Comparison of ENCODE assay signal across 26 mouse cellular contexts in the genomic region with DNA sequence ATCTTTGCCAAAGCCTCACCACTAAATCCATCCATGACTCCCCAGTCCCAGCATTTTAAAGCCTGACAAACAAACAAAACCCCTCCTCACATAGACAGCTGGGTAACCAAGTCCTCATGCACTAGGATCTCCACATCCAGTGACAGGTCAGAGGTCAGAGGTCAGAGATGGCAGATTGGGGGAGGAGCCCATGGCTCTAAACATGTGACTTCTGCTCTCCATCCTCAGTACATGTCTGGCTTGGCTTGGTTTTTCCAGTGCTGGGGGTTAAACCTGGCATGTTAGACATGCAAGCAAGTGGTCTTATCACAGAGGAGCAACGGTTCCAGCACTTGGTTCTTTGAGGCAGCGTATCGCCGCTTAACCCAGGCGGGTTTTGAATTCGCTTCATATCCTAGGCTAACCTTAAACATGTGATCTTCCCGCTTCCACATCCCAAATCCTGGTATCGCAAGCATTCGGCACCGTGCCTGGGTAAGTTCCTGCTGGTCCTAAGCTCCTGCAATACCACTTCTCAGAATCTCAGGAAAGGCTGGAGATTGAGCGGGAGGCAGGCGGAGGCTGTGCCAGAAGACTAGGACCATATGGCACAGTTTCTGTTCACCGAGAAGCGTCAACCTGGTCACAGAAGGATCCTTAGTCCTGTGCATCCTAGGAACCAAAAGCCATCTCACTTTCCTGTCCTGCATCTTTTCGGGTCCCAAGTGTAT. TPM values are rescaled to one million over a fixed set of nuclear protein-coding genes. Genes with fewer than 3 reads are reported as not detected.
DNase-seq lines count a peak whose midpoint lies in the region; ATAC-seq and TF ChIP-seq lines count a peak whose summit lies in the region.
"Had no signal": no experiment of that assay in that cellular context is flagged by ENCODE, and none has a peak within 500 bp of the region (broad histone marks: within the 10 kb centered on the region; RNA-seq: fewer than 3 reads in every experiment).

No protein-coding gene starts in this region.

- TF ChIP-seq POLR2A in cerebellum, adult 2 months (IDR thresholded peaks at IDR 0.05; ENCODE audit: borderline replicate concordance, insufficient read depth, low read length): no peak

- no peak overlapping the region for H3K4me2 ChIP-seq in hindbrain, embryonic 14.5 days (replicated peaks)
- H3K4me2 ChIP-seq in lung, postnatal 0 days (replicated peaks; ENCODE audit: low read depth, low read length): no peak overlapping the region
- H3K4me2 ChIP-seq: embryonic facial prominence, embryonic 12.5 days; forebrain, embryonic 13.5 days; heart, embryonic 15.5 days; stomach, embryonic 15.5 days had no signal

- H3K9me3 ChIP-seq in hindbrain, embryonic 10.5 days: no peaks in the 10 kb centered on the region
- no peaks in the 10 kb centered on the region for H3K9me3 ChIP-seq in hindbrain, embryonic 14.5 days (ENCODE audit: control insufficient read depth, low read length)
- H3K9me3 ChIP-seq in ES-E14 (ENCODE audit: control insufficient read depth, insufficient read depth, low read depth, low read length): no peaks in the 10 kb centered on the region
- no peaks in the 10 kb centered on the region for H3K9me3 ChIP-seq in lung, postnatal 0 days (ENCODE audit: low read length)
- H3K9me3 ChIP-seq: embryonic facial prominence, embryonic 12.5 days; forebrain, embryonic 13.5 days; heart, embryonic 15.5 days; stomach, embryonic 15.5 days had no signal

- peaks cover 53% of the 10 kb centered on the region for H3K27me3 ChIP-seq in hindbrain, embryonic 10.5 days (ENCODE audit: insufficient read depth, poor library complexity, severe bottlenecking)
- H3K27me3 ChIP-seq in hindbrain, embryonic 14.5 days (ENCODE audit: control insufficient read depth, insufficient read depth, low read length): no peaks in the 10 kb centered on the region
- no peaks in the 10 kb centered on the region for H3K27me3 ChIP-seq in cerebellum, adult 2 months (ENCODE audit: control insufficient read depth, insufficient read depth, low read length)
- H3K27me3 ChIP-seq in lung, postnatal 0 days (replicated peaks; ENCODE audit: insufficient read depth, low read length): peaks cover 10% of the 10 kb centered on the region; the same call in 1 of the 2 replicates

- no peak for ATAC-seq in hindbrain, embryonic 14.5 days (ENCODE audit: low FRiP score)
- no peak for ATAC-seq in lung, postnatal 0 days
- ATAC-seq: forebrain, embryonic 13.5 days; hindbrain, postnatal 0 days; intestine, postnatal 0 days had no signal

- no peak for DNase-seq in hindbrain, embryonic 10.5 days (ENCODE audit: low spot score)
- DNase-seq in hindbrain, embryonic 14.5 days (ENCODE audit: low spot score): no peak
- DNase-seq in ES-E14 (ENCODE audit: low read depth, low spot score): no peak
- DNase-seq in cerebellum, adult 2 months: peak; percentile 82 to 87
- peak; percentile 72 to 77 for DNase-seq in cerebellum, postnatal 36 days
- no peak for DNase-seq in adrenal gland, postnatal 25 days
- DNase-seq in layer of hippocampus, postnatal 14 days (ENCODE audit: low spot score in 2 of 2): no peak
- no peak for DNase-seq in lung, postnatal 0 days (ENCODE audit: low spot score)
- DNase-seq: adrenal gland, postnatal 10 days; gastrocnemius, postnatal 14 days; heart, adult 18-20 months; heart, postnatal 4 days; layer of hippocampus, postnatal 36 days; thymus, adult 2 months had no signal

- in situ Hi-C loops in ES-E14 (cut with MboI; ENCODE audit: low sequenced_read_pairs in 2 of 2, unreplicated experiment in 2 of 2): no loop called here

- H3K27ac ChIP-seq in hindbrain, embryonic 10.5 days: 0 out of 2 replicates have a peak overlapping the region, but pooled peaks have one; percentile 31
- no peak overlapping the region for H3K27ac ChIP-seq in hindbrain, embryonic 14.5 days
- no peak overlapping the region for H3K27ac ChIP-seq in ES-E14 (ENCODE audit: insufficient read depth, low read depth, low read length, poor library complexity, severe bottlenecking)
- peak overlapping the region; percentile 43 for H3K27ac ChIP-seq in cerebellum, adult 2 months (ENCODE audit: insufficient read depth, low read length)
- H3K27ac ChIP-seq in lung, postnatal 0 days (ENCODE audit: low read length): no peak overlapping the region
- H3K27ac ChIP-seq: embryonic facial prominence, embryonic 12.5 days; forebrain, embryonic 13.5 days; heart, embryonic 15.5 days; hindbrain, postnatal 0 days; liver, embryonic 14.5 days; stomach, embryonic 15.5 days had no signal

- peaks cover 39% of the 10 kb centered on the region for H3K4me1 ChIP-seq in hindbrain, embryonic 10.5 days (replicated peaks)
- H3K4me1 ChIP-seq in hindbrain, embryonic 14.5 days (replicated peaks; ENCODE audit: control insufficient read depth, insufficient read depth, low read length): peaks cover 26% of the 10 kb centered on the region
- peaks cover 2 to 18% of the 10 kb centered on the region in 2 experiments; a peak in 3 of 4 replicates for H3K4me1 ChIP-seq in ES-E14 (ENCODE audit: control insufficient read depth in 2 of 2, insufficient read depth in 2 of 2, low read length in 2 of 2, poor library complexity in 1 of 2)
- peaks cover 15% of the 10 kb centered on the region; the same call in 1 of the 2 replicates for H3K4me1 ChIP-seq in cerebellum, adult 2 months (ENCODE audit: control insufficient read depth, insufficient read depth, low read length)
- H3K4me1 ChIP-seq in lung, postnatal 0 days (ENCODE audit: insufficient read depth, low read depth, low read length): peaks cover 5% of the 10 kb centered on the region; the same call in 1 of the 2 replicates

- 93% methylated on average over 15 of the region's 15 CpGs for WGBS in hindbrain, embryonic 10.5 days
- WGBS in hindbrain, embryonic 14.5 days: 94% methylated on average over 15 of the region's 15 CpGs
- 30% methylated on average over 15 of the region's 15 CpGs for WGBS in cerebellum, adult 2 months
- WGBS in lung, postnatal 0 days: 95% methylated on average over 15 of the region's 15 CpGs

- no peak for TF ChIP-seq EP300 in lung, postnatal 0 days (IDR thresholded peaks at IDR 0.05)

- H3K36me3 ChIP-seq in hindbrain, embryonic 10.5 days: no peaks in the 10 kb centered on the region
- H3K36me3 ChIP-seq in hindbrain, embryonic 14.5 days (replicated peaks; ENCODE audit: control insufficient read depth, insufficient read depth): no peaks in the 10 kb centered on the region
- H3K36me3 ChIP-seq in ES-E14 (ENCODE audit: control insufficient read depth, insufficient read depth, low read length, poor library complexity, severe bottlenecking): no peaks in the 10 kb centered on the region
- no peaks in the 10 kb centered on the region for H3K36me3 ChIP-seq in lung, postnatal 0 days (ENCODE audit: insufficient read depth, low read length)
- H3K36me3 ChIP-seq: embryonic facial prominence, embryonic 12.5 days; heart, embryonic 15.5 days; stomach, embryonic 15.5 days had no signal

- no peak overlapping the region for H3K9ac ChIP-seq in hindbrain, embryonic 14.5 days
- H3K9ac ChIP-seq in ES-E14 (ENCODE audit: insufficient read depth, low read depth, low read length, poor library complexity, severe bottlenecking): no peak overlapping the region
- H3K9ac ChIP-seq in lung, postnatal 0 days (replicated peaks; ENCODE audit: low read depth): no peak overlapping the region
- H3K9ac ChIP-seq: embryonic facial prominence, embryonic 12.5 days; forebrain, embryonic 13.5 days; heart, embryonic 15.5 days; liver, embryonic 14.5 days; stomach, embryonic 15.5 days had no signal

- no peak overlapping the region for H3K4me3 ChIP-seq in hindbrain, embryonic 10.5 days
- no peak overlapping the region for H3K4me3 ChIP-seq in hindbrain, embryonic 14.5 days (replicated peaks; ENCODE audit: low read length)
- H3K4me3 ChIP-seq in ES-E14 (ENCODE audit: insufficient read depth in 1 of 2, low read depth in 1 of 2, low read length in 2 of 2, poor library complexity in 1 of 2, severe bottlenecking in 1 of 2): peak overlapping the region; percentile 21 to 35; a peak in 2 of 4 replicates
- H3K4me3 ChIP-seq in cerebellum, adult 2 months (replicated peaks; ENCODE audit: insufficient read depth, low read depth, low read length): no peak overlapping the region
- H3K4me3 ChIP-seq in lung, postnatal 0 days (ENCODE audit: low read depth, low read length): no peak overlapping the region
- H3K4me3 ChIP-seq: embryonic facial prominence, embryonic 12.5 days; erythroblast, embryonic 14.5 days; forebrain, embryonic 13.5 days; heart, embryonic 15.5 days; stomach, embryonic 15.5 days had no signal

- TF ChIP-seq CTCF in cerebellum, adult 2 months (IDR thresholded peaks at IDR 0.05; ENCODE audit: borderline replicate concordance, insufficient read depth, low read depth, low read length): no peak
- TF ChIP-seq CTCF in lung, postnatal 0 days (IDR thresholded peaks at IDR 0.05): no peak

RNA-seq across cellular contexts. Expression of a gene that starts 8.9 kb away (rescaled TPM):
- 12.6 and 29.0 TPM in 2 replicates for polyA plus RNA-seq in hindbrain, embryonic 10.5 days (2016; fragmentation: Nextera tagmentation; extraction: Ambion mirVana)
- polyA plus RNA-seq in hindbrain, embryonic 14.5 days (2014; fragmentation: Nextera tagmentation; extraction: Ambion mirVana): 49.7 and 51.7 TPM in 2 replicates
- 6.6 and 15.0 TPM in 2 replicates for total RNA-seq in ES-E14 (2012; rRNA removed)
- polyA plus RNA-seq in cerebellum, adult 2 months (2012; rRNA removed): 102 and 104 TPM in 2 replicates
- total RNA-seq in adrenal gland, postnatal 25 days (2021): 0.33 and 0.49 TPM in 2 replicates
- total RNA-seq in layer of hippocampus, postnatal 14 days (2021): 10 to 100 TPM; 37.3 to 41.3 TPM
- 1.3 TPM in 2 replicates for polyA plus RNA-seq in lung, postnatal 0 days (2015; fragmentation: Nextera tagmentation; extraction: Ambion mirVana)
- total RNA-seq: monocyte, adult 5-6 weeks had no signal
- polyA plus RNA-seq: erythroblast, embryonic 14.5 days had no signal

RNA-seq across cellular contexts. Expression of a gene that starts 9.8 kb away (rescaled TPM):
- 193 and 219 TPM in 2 replicates for polyA plus RNA-seq in hindbrain, embryonic 10.5 days (2016; fragmentation: Nextera tagmentation; extraction: Ambion mirVana)
- 44.9 and 51.3 TPM in 2 replicates for polyA plus RNA-seq in hindbrain, embryonic 14.5 days (2014; fragmentation: Nextera tagmentation; extraction: Ambion mirVana)
- total RNA-seq in ES-E14 (2012; rRNA removed): 109 and 127 TPM in 2 replicates
- 15.5 and 15.6 TPM in 2 replicates for polyA plus RNA-seq in cerebellum, adult 2 months (2012; rRNA removed)
- 13.4 and 13.6 TPM in 2 replicates for total RNA-seq in adrenal gland, postnatal 25 days (2021)
- 1 to 10 TPM; 7.6 to 8.7 TPM for total RNA-seq in layer of hippocampus, postnatal 14 days (2021)
- 7.5 and 10.9 TPM in 2 replicates for polyA plus RNA-seq in lung, postnatal 0 days (2015; fragmentation: Nextera tagmentation; extraction: Ambion mirVana)

RNA-seq across cellular contexts. Expression of a gene that starts 40.7 kb away (rescaled TPM):
- 101 and 118 TPM in 2 replicates for polyA plus RNA-seq in hindbrain, embryonic 10.5 days (2016; fragmentation: Nextera tagmentation; extraction: Ambion mirVana)
- 93.2 and 107 TPM in 2 replicates for polyA plus RNA-seq in hindbrain, embryonic 14.5 days (2014; fragmentation: Nextera tagmentation; extraction: Ambion mirVana)
- 62.1 and 76.3 TPM in 2 replicates for total RNA-seq in ES-E14 (2012; rRNA removed)
- 82.3 and 87.1 TPM in 2 replicates for polyA plus RNA-seq in cerebellum, adult 2 months (2012; rRNA removed)
- total RNA-seq in adrenal gland, postnatal 25 days (2021): 51.9 and 63.6 TPM in 2 replicates
- 100 to 1,000 TPM in 1 of 2 experiments, 10 to 100 TPM in 1; 96.1 to 106 TPM for total RNA-seq in layer of hippocampus, postnatal 14 days (2021)
- 19.7 and 20.4 TPM in 2 replicates for polyA plus RNA-seq in lung, postnatal 0 days (2015; fragmentation: Nextera tagmentation; extraction: Ambion mirVana)

RNA-seq across cellular contexts. Expression of a gene that starts 44.0 kb away (rescaled TPM):
- not detected in 2 replicates for polyA plus RNA-seq in hindbrain, embryonic 10.5 days (2016; fragmentation: Nextera tagmentation; extraction: Ambion mirVana)
- not detected in 2 replicates for polyA plus RNA-seq in hindbrain, embryonic 14.5 days (2014; fragmentation: Nextera tagmentation; extraction: Ambion mirVana)
- total RNA-seq in ES-E14 (2012; rRNA removed): 2.3 and 2.5 TPM in 2 replicates
- polyA plus RNA-seq in cerebellum, adult 2 months (2012; rRNA removed): not detected in 2 replicates
- total RNA-seq in adrenal gland, postnatal 25 days (2021): 30.4 and 43.7 TPM in 2 replicates
- 1 to 10 TPM; 5.3 to 5.5 TPM for total RNA-seq in layer of hippocampus, postnatal 14 days (2021)
- polyA plus RNA-seq in lung, postnatal 0 days (2015; fragmentation: Nextera tagmentation; extraction: Ambion mirVana): 3.2 TPM in 1 of 2 replicates, not detected in the other
- total RNA-seq: hindbrain, postnatal 0 days; monocyte, adult 5-6 weeks had no signal
- polyA plus RNA-seq: embryonic facial prominence, embryonic 12.5 days; forebrain, embryonic 13.5 days; heart, embryonic 15.5 days; hindbrain, postnatal 0 days; kidney, embryonic 16.5 days; liver, embryonic 14.5 days; lung, embryonic 16.5 days; neural tube, embryonic 11.5 days; stomach, embryonic 15.5 days; thymus, adult 2 months had no signal

RNA-seq across cellular contexts. Expression of a gene that starts 56.0 kb away (rescaled TPM):
- 0.54 and 0.78 TPM in 2 replicates for polyA plus RNA-seq in hindbrain, embryonic 10.5 days (2016; fragmentation: Nextera tagmentation; extraction: Ambion mirVana)
- 2.0 and 2.2 TPM in 2 replicates for polyA plus RNA-seq in hindbrain, embryonic 14.5 days (2014; fragmentation: Nextera tagmentation; extraction: Ambion mirVana)
- 0.85 and 1.1 TPM in 2 replicates for total RNA-seq in ES-E14 (2012; rRNA removed)
- polyA plus RNA-seq in cerebellum, adult 2 months (2012; rRNA removed): 130 and 143 TPM in 2 replicates
- 639 and 861 TPM in 2 replicates for total RNA-seq in adrenal gland, postnatal 25 days (2021)
- 10 to 100 TPM; 76.3 to 83.1 TPM for total RNA-seq in layer of hippocampus, postnatal 14 days (2021)
- 10.0 and 13.2 TPM in 2 replicates for polyA plus RNA-seq in lung, postnatal 0 days (2015; fragmentation: Nextera tagmentation; extraction: Ambion mirVana)

Comparison
In these comparisons a context has a peak if more than half of its experiments do, and no peak if none do; other contexts are left out.
1. H3K27ac ChIP-seq: peak in hindbrain, embryonic 10.5 days (single experiment) and cerebellum, adult 2 months (single experiment); none in hindbrain, embryonic 14.5 days (single experiment), ES-E14 (single experiment) and lung, postnatal 0 days (single experiment).
2. DNase-seq: peak in cerebellum, adult 2 months (2 of 2) and cerebellum, postnatal 36 days (2 of 2); none in hindbrain, embryonic 10.5 days (single experiment), hindbrain, embryonic 14.5 days (single experiment), ES-E14 (single experiment), adrenal gland, postnatal 25 days (single experiment), layer of hippocampus, postnatal 14 days (0 of 2) and lung, postnatal 0 days (single experiment).
3. H3K4me3 ChIP-seq: peak in ES-E14 (2 of 2); none in hindbrain, embryonic 10.5 days (single experiment), hindbrain, embryonic 14.5 days (single experiment), cerebellum, adult 2 months (single experiment) and lung, postnatal 0 days (single experiment).